Mouse (Mus musculus): Measurements from ENCODE around the gene Rab8b.
"Not testable (repeated sequence)": the region's sequence is repeated elsewhere in the genome, so short reads cannot be mapped to it uniquely, and the experiment has no call there.

The Rab8b gene

DNA sequence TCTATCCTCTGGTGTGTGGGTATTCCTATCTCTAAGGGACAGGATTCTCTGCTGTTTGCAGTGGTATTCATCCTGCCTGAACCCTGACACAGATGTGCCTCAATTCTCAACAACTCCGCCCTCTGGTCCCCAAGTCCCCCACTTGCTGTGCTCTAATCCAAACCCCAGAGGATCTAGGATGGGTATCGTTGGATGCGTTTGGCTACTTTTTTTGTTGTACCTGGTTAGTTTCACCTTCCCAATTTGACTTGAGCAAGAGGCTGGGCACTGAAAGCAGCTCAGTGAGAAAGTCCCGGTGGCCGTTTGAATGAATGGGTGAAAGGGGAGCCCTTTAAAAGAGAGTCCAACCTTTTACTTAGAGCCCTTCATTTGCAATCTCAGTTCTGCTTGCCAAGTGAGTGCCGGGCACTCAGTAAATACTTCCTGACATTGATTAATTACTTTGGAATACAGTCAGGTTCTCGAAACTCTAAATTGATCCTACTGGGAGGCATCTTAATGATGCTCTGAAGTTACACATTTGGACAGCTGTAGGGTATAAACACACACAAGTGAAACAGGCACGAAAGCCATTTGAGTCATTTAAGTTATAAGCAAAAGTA, 32.1 kb downstream of the Rab8b start:
- no peak for DNase-seq (ENCODE audit: low spot score)

DNA sequence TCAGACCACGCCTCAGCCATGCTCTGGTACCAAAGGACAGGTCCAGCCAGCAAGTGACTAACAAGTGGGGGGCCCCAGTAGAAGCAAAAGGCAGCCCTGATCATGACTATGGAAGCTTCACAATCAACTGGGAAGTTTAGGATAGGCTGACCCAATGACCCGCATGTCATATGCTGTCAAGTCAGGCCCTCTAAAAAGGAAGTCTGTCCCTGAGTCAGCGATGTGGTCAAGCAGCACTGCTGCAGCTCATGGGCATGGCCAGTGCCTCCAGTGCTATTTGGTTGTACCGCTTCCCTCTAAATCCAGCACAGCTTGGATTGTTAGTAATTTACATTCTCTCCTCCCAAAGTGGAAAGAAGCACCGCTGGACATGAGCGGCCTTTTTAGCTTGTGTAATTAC, 32.7 kb downstream of the Rab8b start:
- DNase-seq (ENCODE audit: low spot score), result no peak

DNA sequence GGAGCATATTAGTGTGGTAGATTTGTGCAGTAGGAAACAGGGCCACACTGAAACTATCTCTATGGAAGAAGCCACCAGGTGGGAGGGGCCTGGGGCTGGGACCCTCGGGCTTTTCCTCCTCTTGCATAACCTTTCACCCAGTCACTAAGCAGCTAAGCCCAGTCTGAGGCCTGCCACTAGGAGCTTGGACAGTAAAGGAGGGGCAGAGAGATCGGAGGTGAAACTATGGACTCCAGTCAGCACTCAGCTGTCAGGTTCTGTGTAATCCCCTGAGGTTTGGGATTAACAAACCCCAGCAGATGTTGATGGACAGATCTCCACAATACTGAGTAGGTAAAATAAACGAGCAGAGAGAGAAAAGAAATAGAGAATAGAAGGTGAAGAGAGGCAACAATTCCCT, 33.1 kb downstream of the Rab8b start:
- no peak for DNase-seq (ENCODE audit: low spot score)

DNA sequence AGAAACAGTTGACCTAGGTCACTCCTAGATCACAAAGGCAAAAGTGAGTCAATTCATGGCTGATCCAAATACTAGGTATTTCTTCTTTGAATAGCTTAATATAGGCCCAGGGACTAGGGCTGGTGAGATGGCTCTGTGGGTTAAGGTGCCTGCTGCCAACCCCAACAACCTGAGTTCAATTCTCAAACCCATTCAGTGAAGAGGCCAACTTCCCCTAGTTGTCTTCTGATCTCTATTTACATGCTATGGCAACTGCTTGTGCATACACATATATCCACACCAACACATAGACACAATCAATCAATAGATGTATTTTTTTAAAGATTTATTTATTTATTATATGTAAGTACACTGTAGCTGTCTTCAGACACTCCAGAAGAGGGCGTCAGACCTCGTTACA, 34.9 kb downstream of the Rab8b start:
- no peak for DNase-seq (ENCODE audit: low spot score)

DNA sequence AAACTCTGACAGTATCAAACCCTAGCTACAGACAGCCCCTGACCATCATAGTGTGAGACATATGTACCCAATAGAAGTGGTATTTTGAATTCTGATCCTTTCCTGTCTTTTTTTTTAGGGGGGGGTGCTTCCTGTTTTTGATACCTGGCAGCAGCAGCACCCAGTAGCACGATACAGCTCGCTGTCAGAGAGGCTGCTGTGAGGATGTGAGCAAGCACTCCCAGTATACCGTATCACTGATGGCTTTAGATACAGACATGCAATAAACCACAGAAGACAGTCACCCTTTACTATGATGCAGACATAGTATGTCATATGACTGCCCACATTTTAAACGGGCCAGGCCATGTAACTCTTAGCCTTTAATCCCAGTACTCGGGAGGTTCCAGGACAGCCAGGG, 36.0 kb downstream of the Rab8b start:
- DNase-seq (ENCODE audit: low spot score), result peak; percentile 76

DNA sequence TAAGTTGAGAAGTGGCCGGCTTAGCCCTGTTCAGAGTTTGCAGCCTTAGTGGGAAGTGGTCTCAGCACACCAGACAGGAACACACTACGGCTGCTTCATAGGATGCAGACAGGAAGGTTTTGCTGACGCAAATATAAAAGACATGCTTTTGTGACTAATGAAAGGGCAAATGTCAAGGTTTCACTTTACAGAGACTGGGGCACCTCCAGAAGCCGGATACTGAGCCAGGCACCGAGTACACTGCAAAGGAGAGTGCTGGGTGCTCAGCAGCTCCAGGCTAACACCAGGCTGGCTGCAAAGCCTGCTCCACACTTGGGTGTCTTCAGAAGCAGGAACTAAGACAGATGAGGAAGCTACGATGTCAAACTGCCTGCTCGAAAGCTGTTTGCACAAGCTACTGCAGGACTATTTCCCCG, 37.1 kb downstream of the Rab8b start:
- DNase-seq (ENCODE audit: low spot score), result peak; percentile 72

DNA sequence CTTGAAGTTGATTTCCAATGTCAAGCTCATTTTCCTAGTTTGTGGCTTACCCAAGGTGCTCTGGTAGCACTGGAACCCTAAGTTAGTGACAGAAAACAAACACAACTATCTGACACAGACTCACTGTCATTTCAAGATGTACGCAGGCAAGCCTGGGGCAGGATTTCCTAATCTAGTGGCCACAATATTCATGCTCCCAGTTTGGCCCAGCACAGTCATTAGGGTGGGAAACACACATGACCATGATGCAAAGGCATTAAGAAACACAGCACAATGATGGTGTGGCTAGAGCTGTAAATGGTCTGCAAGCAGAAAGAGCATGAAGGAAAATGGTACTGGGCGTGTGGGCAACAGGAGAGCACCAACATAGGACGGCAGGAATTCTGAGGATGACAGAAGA, 37.6 kb downstream of the Rab8b start:
- no peak for DNase-seq (ENCODE audit: low spot score)

DNA sequence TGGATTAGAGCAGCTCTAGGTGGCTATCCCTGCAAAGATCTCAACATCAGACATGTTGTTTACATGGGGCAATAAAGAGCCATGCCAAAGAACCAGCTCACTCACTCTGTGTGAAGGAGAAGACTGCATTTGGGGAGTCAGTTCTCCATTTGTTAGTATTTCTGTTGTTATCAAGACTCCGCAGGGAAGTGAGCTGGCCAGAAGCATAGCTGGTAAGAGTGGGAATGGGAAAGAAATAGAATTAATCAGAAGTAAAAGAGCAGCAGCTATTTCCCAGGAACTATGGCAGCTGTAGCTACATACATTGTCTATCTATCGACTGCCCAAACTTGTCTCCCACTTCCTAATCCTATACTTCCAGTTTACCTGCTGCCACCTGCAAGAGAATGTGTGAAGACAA, 38.7 kb downstream of the Rab8b start:
- no peak for DNase-seq (ENCODE audit: low spot score)

DNA sequence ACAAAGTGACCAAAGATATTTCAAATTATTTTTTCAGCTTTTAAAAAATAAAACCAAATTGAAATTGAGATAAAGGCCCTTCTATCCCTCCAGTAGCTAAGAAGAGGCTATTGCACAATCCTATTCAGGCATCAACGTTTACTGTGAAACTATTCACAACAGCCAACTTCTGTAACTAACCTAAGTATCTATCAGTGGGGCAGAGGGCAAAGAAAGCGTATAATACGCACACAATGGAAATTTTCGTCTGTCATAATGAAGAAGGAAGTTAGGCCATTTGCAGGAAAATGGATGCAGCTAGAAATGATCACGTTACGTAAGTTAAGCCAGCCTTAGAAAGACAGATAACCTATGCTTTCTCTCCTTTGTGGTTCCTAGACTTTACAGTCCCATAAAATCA, 40.0 kb downstream of the Rab8b start:
- no peak for DNase-seq (ENCODE audit: low spot score)

DNA sequence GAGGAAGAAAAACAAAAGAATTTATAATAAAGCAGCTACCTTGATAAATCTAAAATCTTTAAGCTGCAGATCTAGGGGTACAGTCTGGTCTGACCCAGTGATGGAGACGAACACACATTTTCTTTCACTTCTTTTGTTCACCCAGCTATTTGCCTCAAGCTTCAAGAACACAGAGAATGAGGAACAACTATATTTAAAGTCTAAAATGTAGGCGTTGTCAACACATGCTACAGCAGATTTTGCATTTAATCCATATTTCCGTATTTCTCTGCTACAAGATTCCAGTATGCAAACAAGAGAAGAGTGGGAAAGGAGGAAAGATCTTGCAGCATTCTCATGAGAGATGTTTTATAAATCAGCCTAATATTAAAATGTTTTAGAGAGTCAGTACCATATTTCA, 40.6 kb downstream of the Rab8b start:
- no peak for DNase-seq (ENCODE audit: low spot score)

DNA sequence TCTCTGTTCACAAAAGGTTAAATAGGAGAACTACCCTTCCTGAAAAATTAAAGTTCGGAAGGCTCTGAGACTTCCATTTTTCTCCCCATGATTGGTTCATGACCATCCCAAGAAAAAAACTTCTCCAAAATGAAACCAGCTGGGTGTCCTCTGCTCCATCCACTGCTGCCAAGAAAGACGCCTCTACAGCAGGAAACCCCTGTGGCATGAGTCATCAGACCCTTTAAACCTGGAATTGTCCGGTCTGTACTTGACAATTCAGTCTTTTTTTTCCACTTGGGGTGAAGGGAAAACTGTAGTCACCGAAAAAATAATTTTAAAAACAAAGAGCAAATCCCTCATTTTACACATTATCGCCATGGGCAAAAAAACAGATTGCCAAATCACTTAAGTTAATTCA, 42.9 kb downstream of the Rab8b start:
- DNase-seq (ENCODE audit: low spot score), result no peak

DNA sequence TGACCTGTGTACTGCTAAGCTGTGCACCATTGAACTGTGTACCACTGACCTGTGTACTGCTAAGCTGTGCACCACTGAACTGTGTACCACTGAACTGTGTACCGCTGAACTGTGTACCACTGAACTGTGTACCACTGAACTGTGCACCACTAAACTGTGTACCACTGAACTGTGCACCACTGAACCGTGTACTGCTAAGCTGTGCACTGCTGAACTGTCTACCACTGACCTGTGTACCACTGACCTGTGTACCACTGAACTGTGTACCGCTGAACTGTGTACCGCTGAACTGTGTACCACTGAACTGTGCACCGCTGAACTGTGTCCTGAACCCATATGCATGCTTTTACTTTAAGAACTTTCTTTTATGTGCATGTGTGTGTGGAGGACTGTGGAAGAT, 45.2 kb downstream of the Rab8b start:
- no peak for DNase-seq (ENCODE audit: low spot score)

DNA sequence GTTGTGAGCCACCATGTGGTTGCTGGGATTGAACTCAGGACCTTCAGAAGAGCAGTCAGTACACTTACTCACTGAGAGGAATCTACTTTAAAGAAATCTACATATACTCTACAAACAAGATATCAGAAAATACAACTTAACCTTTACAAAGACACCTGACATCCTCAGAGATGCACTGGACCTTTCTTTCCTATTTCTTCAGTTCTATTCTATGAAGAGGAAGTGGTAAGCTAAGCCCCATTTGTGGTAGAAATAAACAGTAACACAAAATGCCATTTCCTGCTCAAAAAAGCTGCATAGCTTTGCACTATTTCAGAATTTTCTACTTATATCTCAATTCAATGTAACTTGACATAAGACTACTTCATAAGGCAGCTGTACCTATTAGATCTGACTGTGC, 46.0 kb downstream of the Rab8b start:
- peak; percentile 26 for DNase-seq (ENCODE audit: low spot score)

DNA sequence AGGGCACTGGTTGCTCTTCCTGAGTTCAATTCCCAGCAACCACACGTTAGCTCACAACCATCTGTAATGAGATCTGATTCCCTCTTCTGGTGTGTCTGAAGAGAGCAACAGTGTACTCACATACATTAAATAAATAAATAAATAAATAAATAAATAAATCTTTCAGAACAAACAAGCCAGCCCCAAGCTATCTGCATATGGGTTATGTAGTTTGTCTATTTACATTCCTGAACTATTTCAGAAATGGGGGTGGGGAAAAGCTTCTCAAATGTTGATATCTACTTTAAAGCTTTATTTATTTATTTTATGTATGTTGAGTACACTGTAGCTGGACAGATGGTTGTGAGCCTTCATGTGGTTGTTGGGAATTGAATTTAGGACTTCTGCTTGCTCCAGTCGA, 46.5 kb downstream of the Rab8b start:
- not testable (repeated sequence) for DNase-seq (ENCODE audit: low spot score)

DNA sequence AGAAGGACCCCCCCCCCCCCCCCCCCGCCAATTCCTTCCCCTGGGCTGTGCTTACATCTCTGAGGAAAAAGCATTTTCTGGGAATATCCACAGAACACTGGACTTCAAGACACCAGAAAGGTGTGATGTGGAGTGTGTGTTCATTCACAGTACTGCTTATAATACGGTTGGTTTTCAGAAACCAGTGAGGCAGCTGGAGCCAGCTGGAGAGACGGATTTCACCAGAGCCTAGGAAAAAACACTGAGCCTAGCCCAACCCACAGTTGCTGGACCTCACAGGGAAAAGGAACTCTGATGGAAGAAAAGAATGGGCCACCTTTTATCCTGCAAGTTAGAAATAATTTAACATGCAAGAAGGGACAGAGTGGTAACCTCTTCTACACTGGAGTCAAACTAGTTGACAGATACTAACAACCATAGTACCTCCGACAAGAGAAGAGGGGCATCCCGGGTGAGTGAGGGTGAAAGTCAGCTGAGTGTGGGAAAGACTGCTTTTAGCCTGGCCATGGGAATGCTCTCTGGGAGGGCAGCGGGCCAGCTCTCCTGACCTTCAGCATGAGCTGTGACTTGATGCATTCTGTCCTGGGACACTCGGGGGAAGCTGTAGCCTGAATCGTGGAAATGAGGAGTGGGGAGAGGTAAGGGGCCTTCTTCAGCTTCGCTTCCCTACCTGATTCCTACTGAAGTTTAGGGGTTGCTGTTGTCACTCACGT, 47.3 kb downstream of the Rab8b start:
- DNase-seq (ENCODE audit: low spot score), result no peak

DNA sequence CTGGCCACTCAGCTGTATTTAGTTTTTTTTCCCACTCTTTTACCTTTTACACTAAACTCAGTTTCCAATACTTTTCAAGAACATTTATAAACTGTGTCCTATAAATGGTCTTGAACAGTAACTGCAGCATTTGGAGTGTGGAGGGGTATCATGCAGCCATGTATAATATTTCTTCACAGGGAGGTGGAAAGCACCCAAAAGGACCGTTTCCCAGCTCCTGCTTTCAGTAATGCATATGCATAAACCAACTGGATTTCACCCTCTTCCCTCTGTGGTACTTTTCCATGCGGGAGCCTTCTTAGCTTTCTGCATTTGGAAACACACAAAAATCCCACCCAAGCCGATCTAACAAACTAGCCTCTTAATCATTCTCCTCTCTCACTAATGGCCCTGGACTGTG, 54.8 kb downstream of the Rab8b start:
- DNase-seq (ENCODE audit: low spot score), result no peak

DNA sequence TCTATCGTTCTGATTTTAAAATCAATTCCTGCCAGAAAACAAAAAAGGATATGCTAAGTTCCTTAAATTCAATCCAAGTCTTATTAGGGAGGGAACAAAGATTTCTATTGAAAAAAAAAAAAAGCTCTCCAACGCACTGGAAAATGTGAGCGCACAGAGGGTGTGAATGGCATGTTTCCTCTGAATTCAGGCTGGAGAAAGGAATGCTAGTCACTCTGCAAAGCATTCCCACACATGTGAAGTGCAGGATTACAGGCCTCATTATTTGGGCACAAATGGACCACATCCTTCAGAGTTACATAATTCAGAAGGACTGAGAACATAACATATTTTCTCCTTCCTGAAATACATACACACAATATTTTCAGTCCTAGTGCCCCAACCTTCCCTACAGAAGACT, 56.0 kb downstream of the Rab8b start:
- DNase-seq (ENCODE audit: low spot score), result no peak

DNA sequence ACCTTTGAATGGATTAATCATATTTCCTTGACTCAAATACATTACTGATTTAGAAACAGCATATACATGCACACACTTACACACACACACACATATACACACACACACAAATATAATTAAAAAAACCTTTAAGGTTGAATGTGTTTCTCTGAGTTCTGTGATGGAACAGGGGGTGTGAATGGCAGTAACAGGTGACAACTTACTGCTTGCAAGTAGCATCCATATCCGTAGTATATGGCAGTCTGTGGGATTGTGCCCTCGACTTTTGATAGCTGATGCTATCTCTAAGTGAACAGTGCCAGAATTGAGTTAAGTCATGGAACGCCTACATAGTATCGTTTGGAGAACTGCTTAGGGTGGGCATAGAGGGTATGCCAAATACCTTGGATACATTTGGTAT, 57.3 kb downstream of the Rab8b start:
- no peak for DNase-seq (ENCODE audit: low spot score)

DNA sequence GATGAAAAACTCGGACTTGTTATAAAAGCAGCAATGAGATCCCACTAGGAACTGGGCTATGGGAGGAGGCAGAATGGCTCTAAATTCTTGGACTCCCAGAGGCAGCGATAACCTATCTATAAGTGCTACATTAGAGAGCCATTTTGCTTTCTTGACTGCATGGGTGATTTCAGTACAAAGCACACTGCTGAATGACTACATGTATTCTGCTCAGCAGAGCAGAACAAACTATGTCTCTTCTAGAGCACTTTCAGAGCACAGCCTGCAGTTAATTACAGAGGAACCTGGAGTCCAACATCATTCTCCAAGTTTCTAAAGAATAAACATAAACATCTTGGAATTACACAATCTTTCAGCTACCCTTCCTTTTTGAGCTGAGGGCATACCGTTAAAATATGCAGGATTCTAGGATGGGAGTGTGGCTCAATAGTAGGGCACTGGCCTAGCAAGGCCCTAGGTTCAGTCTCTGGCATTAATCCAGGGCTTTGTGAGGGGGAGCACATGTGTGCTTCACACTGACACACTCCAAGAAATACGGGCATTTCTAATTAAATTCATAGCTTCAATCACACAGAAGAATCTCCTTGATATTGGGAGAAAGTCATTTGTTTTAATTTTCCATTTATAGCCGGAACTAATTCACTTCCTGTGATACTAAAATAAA, 58.3 kb downstream of the Rab8b start:
- DNase-seq (ENCODE audit: low spot score), result no peak

DNA sequence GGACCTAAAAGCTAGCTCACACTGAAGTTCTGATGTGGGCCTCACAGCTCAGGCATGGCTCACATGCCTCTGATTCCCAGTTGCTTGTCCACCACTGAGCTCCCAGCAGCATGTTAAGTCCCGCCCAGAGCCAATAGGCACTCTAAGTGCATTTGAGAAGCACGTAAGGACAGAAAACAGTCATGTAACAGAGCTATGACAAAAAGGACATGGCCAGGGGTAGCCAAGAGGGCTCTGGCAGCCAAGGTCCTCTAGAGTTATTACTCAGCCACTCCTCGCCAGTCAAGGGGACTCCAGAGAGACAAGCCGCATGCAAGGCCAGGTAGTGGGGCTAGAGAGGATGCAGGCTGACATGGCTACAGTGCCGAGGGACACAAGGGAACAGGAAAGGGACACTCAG, 60.0 kb downstream of the Rab8b start:
- DNase-seq (ENCODE audit: low spot score), result no peak

DNA sequence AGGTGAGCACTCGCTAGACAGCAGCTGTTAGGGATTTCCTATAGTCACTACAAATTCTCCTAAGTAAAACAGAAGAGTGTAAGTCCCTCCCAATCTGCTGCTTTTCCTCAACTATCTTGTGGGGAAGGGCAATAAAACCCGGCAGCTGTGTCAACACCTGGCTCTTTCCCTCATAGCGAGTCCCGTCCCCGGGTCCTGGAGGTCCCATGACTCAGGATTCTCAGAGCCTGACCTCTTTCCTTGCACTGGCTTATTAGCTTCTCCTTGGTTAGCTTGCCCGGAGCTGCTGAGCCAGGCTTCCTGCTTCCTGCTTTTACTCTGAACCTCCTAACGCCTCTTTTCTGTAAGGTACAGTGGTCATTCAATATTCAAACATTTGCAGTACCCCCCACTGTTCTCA, 63.6 kb downstream of the Rab8b start:
- no peak for DNase-seq (ENCODE audit: low spot score)

DNA sequence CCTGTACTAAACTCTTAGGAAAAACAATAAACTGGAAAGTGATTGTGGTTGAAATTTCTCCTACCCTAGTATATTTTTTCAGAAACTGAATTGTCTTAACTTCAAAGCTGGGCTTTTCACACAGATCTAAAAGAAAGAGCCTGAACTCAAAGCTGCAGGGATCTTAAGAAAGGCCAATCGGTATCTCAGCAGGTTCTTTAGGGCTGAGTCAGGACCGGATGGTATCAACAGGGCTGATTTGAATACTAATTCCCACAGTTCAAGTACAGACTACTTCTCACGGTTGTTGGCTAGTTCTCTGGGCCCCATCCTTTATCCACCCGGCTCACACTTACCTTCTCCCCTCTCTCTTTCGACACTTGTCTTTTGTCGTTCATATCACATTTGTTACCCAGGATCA, 66.9 kb downstream of the Rab8b start:
- no peak for DNase-seq (ENCODE audit: low spot score)

DNA sequence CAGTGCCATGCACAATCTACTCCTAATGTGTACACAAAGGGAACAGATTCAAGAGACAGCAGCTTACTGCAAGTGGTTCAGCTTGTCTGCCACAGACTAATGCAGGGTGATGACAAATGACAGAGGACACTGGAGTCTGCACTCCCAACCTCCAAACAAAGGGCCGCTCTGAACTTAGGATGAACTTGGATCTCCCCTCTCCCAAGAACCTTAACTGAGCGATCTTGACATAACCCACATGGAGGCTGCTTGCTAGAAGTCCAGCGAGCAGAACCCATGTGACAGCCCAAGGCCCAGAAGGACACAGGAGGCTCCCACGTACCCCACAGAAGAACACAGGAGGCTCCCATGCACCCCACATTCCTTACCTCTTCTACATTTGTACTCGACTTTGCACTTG, 68.5 kb downstream of the Rab8b start:
- no peak for DNase-seq (ENCODE audit: low spot score)

DNA sequence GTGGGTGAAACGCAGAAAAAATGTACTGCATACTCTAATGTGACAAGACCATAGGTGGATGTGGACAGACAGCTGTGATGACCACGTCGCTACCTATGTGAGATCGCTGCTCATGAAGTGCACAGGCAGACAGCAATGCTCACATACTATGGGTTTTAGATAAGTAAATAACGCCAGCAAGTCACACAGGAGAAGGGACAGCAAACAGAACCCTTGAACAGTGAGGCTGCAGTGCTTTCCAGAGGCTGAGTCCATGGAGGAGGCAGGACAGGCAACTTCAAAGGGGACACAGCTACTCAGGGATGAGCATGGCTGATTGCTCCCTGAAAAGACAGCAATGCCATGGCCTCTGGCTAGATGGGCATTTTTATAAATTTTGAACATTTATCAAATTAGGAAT, 72.7 kb downstream of the Rab8b start:
- no peak for DNase-seq (ENCODE audit: low spot score)

Measured in T-cell, adult 2 months (primary cell).